Mouse (Mus musculus) liver, adult 2 months (tissue): ENCODE results near the gene Mbip. TPM values are rescaled to one million over a fixed set of nuclear protein-coding genes. Genes with fewer than 3 reads are reported as not detected.

Source experiments
- DNase-seq: peaks from one replicate; pipeline ENCODE4 v3.0.0-alpha.2; 2011; ENCODE audit warnings: low read depth, low spot score; ENCODE audit errors: extremely low read depth
- H3K27ac ChIP-seq: fragments of 200-500 bp; replicated peaks from 2 replicates; pipeline ENCODE4 v1.5.1; 2012; ENCODE audit warnings: low read depth, mild to moderate bottlenecking, control low read depth, inconsistent platforms, low read length; ENCODE audit not compliant: insufficient read depth
- H3K27me3 ChIP-seq: fragments of 200-500 bp; 2 replicates; pipeline ENCODE4 v1.6.1; 2012; ENCODE audit warnings: mild to moderate bottlenecking, moderate library complexity, low read length, inconsistent platforms; ENCODE audit not compliant: control insufficient read depth, insufficient read depth
- H3K36me3 ChIP-seq: fragments of 200-500 bp; 2 replicates; pipeline ENCODE4 v1.6.1; 2012; ENCODE audit warnings: low read length, inconsistent platforms; ENCODE audit not compliant: control insufficient read depth, insufficient read depth
- H3K4me1 ChIP-seq: fragments of 200-500 bp; 2 replicates; pipeline ENCODE4 v1.6.1; 2011; ENCODE audit warnings: low read length; ENCODE audit not compliant: control insufficient read depth, insufficient read depth
- H3K4me3 ChIP-seq: fragments of 200-500 bp; 2 replicates; pipeline ENCODE4 v1.5.1; 2011; ENCODE audit warnings: low read depth, mild to moderate bottlenecking, control low read depth, low read length, moderate library complexity; ENCODE audit not compliant: insufficient read depth
- H3K79me2 ChIP-seq: fragments of 200-500 bp; 2 replicates; pipeline ENCODE4 v1.6.1; 2012; ENCODE audit warnings: inconsistent platforms, mild to moderate bottlenecking, low read length, moderate library complexity; ENCODE audit not compliant: control insufficient read depth, insufficient read depth
- H3K9ac ChIP-seq: fragments of 200-500 bp; 2 replicates; pipeline ENCODE4 v1.6.1; 2012; ENCODE audit warnings: low read depth, mild to moderate bottlenecking, control low read depth, inconsistent platforms, low read length
- CTCF ChIP-seq: fragments of 200-500 bp; IDR thresholded peaks from 2 replicates; pipeline ENCODE4 v1.5.1; 2011; ENCODE audit warnings: low read depth, low read length, control low read depth
- POLR2A ChIP-seq: fragments of 200-500 bp; IDR thresholded peaks from 2 replicates; pipeline ENCODE4 v1.6.1; 2011; ENCODE audit warnings: low read length, control low read depth; ENCODE audit not compliant: insufficient read depth; ENCODE audit errors: extremely low read depth
- WGBS: fragments of 180-500 bp; shearing (Covaris S2); methylation state at CpG from one replicate; pipeline ENCODE4 v1.1.7; 2018; 5-methylcytosine and 5-hydroxymethylcytosine counted together
- polyA plus RNA-seq: library from polyadenylated mRNA; depleted of rRNA; stranded (reverse); fragments of >200 nt; gene quantifications from 2 replicates; pipeline ENCODE4 v1.2.3, GENCODE M21; 2012; rRNA removed
- total RNA-seq: library from RNA; depleted of rRNA; stranded (reverse); fragments of >200 nt; gene quantifications from 2 replicates; pipeline ENCODE4 v1.2.3, GENCODE M21; 2014; rRNA removed

Gene Mbip
- total and polyA plus RNA-seq, 2 experiments = 2.0 to 7.5 TPM

DNA sequence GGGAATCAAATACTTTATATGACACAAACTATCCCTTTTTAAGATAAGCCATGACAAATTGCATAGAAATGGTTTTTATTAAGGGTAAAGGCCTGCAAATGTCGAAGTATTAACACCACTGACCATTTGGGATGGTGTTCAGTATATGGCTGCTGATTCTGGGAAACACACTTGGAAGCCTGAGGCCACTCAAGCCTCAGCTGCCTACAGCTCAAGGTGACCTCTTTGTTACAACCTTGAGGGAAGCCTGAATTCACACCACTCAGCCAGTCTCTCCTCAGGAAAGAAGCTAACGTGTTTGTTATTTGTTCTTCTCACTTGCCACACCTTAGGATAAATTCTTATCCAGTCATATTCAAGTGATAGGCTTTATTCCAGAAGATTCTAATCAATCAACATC lies 61.5 kb downstream of the Mbip start:
- no peak overlapping the region for H3K27ac ChIP-seq
- no peaks in the 10 kb centered on the region for H3K79me2 ChIP-seq
- no peaks in the 10 kb centered on the region for H3K4me1 ChIP-seq
- WGBS = 69% methylated on average over 2 of the region's 2 CpGs
- no peak overlapping the region for H3K9ac ChIP-seq
- no peaks in the 10 kb centered on the region for H3K27me3 ChIP-seq
- DNase-seq = no peak
- no peak overlapping the region for H3K4me3 ChIP-seq
- H3K36me3 ChIP-seq = no peaks in the 10 kb centered on the region
- TF ChIP-seq CTCF (no peak), POLR2A (no peak)

DNA sequence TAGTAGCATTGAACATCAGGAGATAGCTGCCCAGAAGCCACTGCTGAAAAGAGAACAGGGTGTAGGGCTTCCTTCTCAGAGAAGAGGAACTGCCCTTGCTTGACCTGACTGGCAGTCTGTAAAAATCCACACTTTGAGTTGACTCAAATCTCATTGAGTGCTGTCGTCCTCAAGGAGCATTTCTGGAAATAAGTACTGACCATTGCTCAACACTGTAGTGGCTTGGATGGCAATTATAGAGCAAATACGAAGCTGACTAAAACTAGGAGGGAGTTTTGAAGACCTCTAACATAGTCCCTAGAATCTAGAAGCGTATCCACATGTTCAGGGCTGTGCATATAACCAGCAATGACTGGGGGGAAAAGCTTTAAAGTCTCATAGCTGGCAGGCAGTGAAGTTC lies 64.0 kb downstream of the Mbip start:
- DNase-seq = no peak

More for the DNA sequence above, 64.0 kb downstream of the Mbip start:
- TF ChIP-seq POLR2A = no peak
- no peak for TF ChIP-seq CTCF
- Histone ChIP-seq H3K4me1 (no peaks in the 10 kb centered on the region), H3K36me3 (no peaks in the 10 kb centered on the region), H3K9ac (no peak overlapping the region), H3K4me3 (no peak overlapping the region), H3K27me3 (no peaks in the 10 kb centered on the region), H3K79me2 (no peaks in the 10 kb centered on the region), H3K27ac (no peak overlapping the region)
- WGBS = 72% methylated on average over 3 of the region's 3 CpGs

Other genes starting within 250 kb of the Mbip start
- not detected in 2 replicates for gene Nkx2-1, start 191.0 kb upstream of the Mbip start, total RNA-seq
- 0.04 TPM in 1 of 2 replicates, not detected in the other for gene Nkx2-1, start 191.0 kb upstream of the Mbip start, polyA plus RNA-seq